Mouse (Mus musculus) small intestine, adult 2 months (tissue): ENCODE measurements around the gene Aebp1.

Source experiments
- CTCF ChIP-seq: fragments of 200-500 bp; IDR thresholded peaks from 2 replicates; pipeline ENCODE4 v1.5.1; 2012; ENCODE audit warnings: low read depth, mild to moderate bottlenecking, control low read depth, inconsistent platforms, low read length, moderate library complexity, mixed read lengths; ENCODE audit not compliant: insufficient replicate concordance, insufficient read length; ENCODE audit errors: extremely low read depth
- POLR2A ChIP-seq: fragments of 200-500 bp; IDR thresholded peaks from 2 replicates; pipeline ENCODE4 v1.6.1; 2012; ENCODE audit warnings: low read depth, mild to moderate bottlenecking, control low read depth, inconsistent platforms, low read length, moderate library complexity

GRCm38 (mm10) chr11:5840346-5840745 lies 21.4 kb upstream of the Aebp1 start:
- TF ChIP-seq POLR2A (no peak), CTCF (no peak)
